Mouse (Mus musculus) embryo, embryonic 10 days (tissue): Measurements from ENCODE around the gene Flnb.

Experiments
- DNase-seq: peaks from one replicate; pipeline ENCODE4 v3.0.0-alpha.2; 2015; ENCODE audit warnings: low spot score

Gene Flnb

DNA sequence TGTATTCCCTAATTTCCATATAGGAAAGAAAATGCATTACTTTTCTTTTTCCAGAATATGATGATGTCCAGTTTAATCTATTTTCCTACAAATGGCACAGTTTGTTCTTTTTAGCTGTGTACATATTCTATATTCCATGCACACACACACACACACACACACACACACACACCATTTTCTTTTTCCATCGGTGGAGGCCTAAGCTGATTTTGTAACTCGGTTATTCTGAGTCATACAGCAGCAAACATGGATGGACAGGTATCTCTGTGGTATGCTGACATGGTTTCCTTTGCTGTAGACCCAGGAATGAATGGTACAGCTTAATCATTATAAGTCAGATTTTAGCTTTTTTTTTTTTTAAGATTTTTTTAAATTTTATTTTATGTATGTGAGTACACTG lies 44.5 kb downstream of the Flnb start:
- DNase-seq, result no peak

DNA sequence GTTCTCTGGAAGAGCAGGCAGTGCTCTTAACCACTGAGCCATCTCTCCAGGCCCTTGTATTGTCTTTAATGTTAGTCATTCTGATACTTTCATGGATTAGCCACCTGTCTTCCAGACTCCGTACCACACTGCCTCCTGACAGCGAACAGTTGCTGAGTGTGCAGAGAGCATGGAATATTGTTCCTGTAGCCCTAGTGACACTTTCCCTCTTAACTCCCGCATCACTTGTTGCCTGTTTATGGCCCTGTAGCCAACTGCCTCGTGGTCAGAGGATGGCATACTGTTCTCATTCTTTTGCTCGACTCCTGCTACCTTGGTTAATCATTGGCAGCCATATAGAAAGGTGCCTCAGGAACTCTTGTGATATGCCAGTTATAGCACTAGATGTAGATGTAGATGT lies 45.4 kb downstream of the Flnb start:
- no peak for DNase-seq

DNA sequence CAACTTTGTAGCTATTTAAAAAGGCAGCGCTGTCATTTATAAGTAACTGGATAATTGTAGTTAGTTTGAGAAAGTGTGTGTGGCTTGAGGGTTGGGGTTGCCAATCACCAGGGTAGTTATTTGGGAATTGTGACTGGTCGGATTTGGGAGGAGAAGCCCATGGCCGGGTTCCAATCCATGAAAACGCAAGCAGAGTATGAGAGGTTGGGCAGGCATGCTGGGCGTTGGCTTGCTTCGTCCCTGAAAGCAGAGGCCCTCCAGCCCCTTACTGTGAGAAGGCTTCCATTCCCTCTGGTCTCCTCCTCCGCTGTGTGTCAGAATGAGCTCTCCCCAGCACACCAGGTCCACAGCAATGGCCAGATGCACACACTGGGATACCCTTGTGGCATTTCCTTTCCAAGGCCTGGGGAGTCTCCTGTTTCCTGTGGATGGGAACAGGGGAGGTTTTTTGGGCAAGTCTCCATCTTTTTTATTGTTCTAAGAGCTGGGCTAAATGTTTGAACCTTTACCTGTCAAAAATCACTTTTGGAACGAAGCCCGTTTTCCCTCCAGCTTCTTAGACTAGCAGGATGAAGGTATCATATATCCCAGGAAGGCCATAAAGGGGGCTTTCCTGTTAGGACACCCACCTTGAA lies 46.2 kb downstream of the Flnb start:
- no peak for DNase-seq

DNA sequence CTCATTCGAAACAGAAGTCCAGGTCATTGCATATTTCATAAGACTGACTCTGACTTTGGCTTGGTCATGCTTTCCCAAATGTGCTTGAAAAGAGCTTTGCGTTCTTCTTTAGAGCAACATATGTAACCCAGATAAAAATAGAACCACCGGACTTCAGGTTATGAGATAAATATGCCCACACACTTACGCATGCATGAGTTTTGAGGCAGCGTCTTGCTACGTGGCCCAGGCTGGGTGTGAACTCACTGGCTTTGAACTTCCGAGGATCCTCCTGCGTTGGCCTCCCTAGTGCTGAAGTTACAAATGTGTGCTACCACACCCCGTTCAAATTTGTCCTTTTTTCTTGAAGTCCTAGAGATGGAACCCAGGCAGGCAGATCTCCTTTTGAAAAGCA lies 46.7 kb downstream of the Flnb start:
- no peak for DNase-seq

DNA sequence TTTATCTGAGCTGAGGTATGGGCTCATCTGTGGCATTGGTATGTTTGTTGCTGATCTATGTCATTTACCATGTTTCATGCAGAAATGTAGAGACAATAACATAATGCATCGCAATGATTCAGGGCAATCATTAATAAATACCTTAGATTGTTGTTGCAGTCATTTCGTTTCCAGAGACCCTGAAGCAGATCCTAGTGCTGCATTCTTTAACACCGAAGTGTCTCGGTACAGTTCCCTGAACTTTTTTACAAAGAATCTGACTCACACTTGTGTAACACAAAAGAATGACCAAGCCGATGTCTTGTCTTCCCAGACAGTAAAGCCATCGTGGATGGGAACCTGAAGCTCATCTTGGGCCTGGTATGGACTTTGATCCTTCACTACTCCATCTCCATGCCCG lies 49.5 kb downstream of the Flnb start:
- DNase-seq, result no peak

DNA sequence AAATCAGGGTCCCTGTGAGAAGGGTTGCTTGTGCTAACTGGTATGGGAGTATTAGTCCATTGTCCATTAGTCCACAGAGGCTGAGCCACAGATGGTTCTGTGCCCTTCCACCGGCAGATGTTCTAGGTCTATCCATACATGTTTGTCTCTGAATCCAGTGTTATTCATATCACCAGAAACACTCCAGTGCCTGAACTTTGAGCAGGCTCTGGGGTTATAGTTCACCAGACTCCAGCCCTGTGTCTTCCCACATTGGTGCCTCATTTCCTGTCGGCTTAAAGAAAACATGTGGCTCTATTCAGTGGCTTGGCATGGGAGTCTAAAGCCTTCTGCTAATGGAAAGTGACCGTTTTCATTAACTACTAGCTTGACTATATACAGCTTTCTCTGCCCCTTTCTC lies 50.1 kb downstream of the Flnb start:
- DNase-seq, result no peak

DNA sequence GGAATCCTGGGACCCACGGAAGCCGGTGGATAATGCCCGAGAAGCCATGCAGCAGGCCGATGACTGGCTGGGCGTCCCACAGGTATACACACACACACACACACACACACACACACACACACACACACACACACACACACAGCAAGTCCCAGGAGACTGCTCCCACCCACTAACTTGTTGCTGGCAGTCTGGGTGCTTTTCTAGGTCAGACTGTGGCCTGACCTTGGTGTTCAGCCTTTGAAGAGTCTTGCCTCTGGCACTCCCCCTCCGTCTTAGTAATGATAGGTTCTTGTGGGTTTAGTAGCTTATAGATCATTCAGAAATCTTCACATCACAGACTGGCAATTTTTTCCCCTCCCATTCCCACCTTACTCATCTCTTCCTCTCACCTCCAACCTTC lies 52.0 kb downstream of the Flnb start:
- no peak for DNase-seq

DNA sequence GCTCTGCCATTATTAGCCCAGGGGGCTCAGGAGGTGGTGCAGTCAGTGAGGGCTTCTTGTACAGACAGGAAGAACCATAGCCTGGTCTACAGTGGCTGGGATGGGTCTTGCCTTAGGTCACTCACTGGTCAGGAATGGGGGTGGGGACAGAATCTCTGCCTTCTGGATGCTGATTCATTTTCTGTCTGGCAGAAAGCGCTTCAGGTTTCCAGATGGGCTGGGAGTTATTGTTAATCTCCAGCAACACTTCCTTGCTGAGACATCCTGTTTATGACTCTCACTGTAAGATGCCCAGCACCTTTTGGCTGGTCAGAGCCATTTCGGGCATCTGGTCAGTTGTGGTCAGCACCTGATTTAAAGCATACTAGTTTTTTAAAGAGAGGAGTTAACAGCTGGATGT lies 55.8 kb downstream of the Flnb start:
- no peak for DNase-seq

DNA sequence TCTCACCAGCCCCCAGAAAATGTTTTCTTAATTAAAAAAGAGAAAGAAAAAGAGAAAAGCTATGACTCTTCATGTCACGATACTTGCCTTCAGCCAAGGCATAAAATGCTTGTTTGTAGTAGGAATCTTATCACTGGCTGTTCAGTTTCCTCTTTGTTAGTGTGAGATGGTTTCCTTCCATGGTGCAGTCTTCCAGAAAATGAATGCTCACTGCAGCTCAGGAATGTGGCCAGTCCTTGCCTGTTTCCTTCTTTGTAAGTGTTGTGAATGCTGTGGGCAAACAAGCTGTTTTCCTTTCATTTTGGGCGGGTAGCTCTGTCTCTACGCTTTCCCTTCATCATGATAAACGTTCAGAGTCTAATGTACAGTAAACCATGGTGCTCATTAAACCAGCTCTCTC lies 56.7 kb downstream of the Flnb start:
- no peak for DNase-seq

DNA sequence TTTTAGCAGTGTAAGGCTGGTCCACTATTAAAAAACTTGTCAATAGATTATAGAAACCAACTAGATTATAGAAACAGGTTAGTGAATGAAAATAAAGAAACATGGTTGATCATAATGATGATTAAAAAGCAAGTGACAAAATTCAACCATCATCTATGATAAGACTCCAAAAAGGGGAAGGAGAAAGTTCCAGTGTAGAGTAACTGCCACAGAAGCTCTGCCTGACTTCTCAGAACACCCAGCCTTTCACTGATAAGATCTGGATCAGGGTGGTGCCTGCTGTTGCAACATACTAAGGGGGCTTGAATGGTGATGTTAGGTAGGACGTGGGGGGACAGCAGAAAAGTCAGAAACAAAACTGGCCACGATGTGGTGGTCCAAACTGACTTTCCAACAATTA lies 60.2 kb downstream of the Flnb start:
- no peak for DNase-seq

DNA sequence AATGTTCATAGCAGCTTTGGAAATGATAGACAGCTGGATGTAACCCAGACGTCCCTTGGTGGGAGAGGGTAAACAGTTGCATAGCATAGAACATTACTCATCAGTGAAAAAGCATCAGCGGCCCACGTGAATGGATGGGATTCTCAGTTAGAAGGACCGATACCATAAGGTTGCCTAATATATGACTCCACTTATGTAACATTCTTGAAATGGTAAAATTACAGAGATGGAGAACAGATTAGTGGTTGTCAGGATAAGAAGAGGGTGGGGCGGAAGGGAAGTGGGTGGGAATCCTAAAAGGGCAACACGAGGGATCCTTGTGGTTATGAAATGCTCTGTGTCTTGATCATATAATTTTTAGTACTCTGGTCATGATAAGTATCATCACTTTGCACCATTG lies 62.6 kb downstream of the Flnb start:
- no peak for DNase-seq

DNA sequence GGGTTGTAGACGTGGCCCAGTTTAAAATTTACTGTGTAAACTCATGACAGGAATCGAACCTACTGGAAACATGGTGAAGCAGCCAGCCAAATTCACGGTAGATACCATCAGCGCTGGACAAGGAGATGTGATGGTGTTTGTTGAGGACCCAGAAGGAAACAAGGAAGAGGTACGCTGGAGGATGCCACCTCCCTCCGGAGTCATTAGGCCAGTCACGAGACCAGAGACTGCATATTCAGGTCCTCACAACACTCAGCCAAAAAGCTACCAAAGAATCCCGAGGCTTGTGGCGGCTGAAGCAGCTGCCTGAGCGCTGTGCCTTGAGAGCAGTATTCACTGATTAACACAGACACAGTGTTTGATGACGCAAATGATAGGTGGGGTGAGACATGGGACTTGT lies 63.8 kb downstream of the Flnb start:
- DNase-seq, result no peak

DNA sequence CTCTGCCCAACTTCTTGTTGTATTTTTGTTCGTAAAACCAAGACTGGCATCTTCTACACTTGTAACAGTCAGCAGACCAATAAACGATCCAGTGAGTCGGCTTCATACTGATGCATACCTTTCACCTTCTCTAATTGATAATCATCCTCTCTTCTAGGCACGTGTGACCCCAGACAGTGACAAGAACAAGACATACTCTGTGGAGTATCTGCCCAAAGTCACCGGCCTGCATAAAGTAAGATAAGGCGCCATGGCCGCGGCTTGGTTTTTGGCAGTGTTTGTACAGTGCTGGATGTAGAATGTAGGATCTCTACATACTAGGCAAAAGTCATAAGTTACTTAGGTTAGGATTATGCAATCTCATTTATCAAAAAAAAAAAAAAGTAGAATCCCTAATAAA lies 64.3 kb downstream of the Flnb start:
- DNase-seq, result no peak

DNA sequence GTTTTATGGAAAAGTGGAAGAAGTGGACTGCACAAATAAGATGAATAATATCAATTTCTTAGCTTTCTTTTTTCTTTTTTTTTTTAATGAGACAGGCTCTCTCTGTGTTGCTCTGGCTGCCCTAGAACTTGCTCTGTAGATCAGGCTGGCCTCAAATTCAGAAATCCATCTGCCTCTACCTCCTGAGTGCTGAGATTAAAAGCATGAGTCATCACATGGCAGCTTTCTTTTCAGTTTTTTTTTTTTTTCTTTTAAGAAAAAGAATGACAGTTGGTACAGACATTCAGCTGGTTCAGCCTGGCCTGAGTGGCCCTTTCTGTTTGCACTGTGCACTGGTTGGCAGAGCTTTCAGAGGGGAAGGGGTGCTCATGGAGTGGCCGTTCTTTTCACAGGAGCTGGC lies 66.4 kb downstream of the Flnb start:
- no peak for DNase-seq

DNA sequence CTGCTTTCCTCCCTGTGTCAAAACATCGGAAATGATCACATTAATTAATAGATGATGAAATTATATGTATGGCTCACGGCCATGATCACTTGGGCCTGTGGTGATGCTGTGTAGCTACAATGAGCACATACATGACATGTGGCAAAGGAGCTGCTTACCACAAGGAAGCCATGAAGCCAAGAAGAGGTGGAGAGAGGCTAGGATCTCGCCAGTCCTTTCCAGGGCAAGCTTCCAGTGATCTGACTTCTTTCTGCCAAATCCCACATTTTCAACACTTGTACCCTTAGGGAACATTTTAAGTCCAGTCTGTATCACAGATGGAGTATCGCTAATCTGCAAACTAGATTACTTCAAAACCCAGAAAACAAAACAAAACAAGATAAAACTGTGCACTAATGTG lies 67.1 kb downstream of the Flnb start:
- DNase-seq, result no peak

DNA sequence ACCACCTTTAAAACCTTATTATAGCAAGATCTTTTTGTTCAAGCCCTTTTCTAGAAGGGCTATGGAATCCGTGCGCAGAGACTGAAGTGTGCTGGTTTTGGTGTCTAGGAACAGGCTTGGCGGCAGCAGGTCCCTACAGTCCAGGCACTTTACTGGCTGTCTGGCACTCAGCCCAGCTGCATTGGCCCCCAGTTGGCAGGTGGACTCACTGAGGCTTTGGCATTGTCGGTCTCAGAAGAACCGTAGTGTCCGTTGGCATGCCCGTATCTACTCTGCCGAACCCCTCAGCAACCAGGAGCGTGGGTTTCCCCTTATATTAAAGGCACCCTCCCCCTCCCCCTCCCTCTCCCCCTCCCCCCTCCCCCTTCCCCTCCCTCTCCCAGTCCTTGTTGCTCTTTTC lies 67.8 kb downstream of the Flnb start:
- DNase-seq, result no peak

DNA sequence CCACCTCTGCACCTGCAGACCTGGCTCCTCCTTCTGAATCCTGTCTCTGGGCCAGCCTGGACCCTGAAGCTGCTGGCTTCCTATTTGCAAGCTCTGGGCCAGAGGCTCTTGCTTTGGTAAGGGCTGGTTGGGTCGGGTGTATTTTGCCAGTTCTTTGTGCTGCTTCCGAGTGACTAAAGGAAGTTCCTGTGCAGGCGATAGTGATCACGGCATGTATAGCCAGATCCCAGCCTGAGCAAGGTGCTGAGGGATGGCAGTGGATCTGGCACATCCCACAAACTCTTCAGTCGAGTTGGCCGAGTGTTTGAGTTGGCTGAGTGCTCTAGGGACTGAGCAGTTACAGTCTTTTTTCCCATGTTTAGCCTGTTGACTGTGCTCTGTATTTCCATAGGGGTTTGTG lies 68.3 kb downstream of the Flnb start:
- DNase-seq, result no peak

DNA sequence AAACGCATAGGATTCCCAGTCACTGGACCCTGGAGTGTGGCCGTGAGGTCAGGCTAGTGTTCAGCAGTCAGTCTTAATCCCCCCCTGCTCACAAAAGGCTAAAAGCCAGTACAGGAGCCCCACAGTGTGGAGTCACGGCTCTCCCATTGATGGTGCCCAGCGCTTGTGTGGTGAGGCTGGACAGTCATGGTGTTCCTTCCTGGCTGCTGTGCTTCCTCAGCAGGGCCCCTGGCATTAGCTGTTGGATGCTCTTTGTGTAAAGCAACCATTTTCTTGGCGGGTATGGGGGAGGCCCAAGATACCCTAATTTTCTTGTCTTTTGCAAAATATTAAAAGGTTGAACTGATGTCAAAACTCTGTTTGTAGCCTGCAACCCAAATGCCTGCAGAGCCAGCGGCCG lies 69.4 kb downstream of the Flnb start:
- DNase-seq, result no peak

DNA sequence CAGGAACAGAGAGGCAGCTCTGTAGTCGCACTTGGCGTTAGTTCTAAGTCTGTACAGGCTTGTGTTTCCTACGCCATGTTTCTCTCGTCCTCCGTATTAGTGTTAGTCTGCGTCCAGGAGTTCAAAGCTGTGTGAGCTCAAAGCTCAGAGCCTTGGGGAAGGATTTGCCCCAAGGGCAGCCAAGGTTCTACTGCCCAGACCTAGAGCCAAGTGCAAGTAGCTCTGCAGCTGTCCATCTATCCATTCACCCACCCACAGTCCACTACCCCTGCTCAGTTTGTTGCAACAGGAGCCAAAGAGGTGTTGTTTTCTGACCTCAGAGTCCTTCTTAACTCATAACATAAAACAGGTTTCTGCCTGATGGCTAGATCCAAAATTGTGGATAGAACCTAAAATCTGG lies 70.5 kb downstream of the Flnb start:
- DNase-seq, result no peak

DNA sequence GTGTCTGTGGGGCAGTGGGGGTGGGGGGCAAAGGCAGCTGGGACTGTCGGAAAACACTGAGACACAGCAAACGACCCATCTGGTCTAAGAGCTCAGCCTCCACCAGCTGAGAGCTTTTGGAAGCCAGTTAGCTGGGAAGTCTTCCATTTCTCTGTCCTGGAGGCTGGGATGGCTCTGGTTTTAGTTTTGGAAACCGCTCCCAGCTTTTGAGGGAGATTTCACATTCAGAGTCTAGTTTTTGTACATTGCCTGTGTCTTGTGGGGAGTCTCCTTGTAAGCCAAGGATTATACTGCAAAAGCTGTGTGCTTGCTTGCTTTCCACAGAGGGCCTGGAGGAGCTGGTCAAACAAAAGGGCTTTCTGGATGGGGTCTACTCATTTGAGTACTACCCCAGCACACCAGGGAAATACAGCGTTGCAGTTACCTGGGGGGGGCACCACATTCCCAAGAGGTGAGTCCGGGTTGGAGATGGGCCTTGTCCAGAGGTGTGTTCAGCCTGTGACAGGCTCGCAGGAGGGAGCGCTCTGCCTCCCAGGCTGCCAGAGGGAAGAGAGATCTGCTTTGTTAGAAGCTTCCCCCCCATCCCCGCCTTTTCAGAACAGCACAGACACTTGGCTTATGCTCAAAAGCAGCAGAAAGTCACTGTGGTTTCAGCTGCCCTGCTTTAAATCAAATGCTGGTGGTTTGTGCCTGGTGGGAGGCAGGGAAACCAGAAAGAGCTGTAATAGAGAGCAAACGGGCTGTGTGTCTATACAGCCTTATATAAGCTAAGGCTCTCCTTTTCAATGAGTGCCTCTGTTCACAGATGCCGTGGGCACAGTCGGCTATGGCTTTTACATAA lies 71.3 kb downstream of the Flnb start:
- DNase-seq, result no peak

DNA sequence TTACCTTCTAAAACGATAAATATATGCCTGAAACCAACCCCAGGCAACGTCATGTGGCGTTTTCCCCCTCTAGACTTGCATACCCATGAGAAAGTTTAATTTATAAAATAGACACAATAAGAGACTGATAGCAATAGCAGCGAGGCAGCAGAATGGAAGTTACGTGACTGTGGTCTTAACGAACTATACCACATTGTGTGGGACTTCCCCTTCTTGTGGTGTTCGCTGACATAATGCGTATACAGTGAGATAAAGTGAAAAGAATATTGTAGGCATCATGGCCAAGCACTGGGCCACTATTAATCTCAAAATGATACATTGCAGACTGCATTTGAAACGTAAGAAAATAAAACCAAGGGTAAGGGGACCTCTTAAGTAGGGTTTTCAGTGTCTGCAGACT lies 72.1 kb downstream of the Flnb start:
- DNase-seq, result no peak

DNA sequence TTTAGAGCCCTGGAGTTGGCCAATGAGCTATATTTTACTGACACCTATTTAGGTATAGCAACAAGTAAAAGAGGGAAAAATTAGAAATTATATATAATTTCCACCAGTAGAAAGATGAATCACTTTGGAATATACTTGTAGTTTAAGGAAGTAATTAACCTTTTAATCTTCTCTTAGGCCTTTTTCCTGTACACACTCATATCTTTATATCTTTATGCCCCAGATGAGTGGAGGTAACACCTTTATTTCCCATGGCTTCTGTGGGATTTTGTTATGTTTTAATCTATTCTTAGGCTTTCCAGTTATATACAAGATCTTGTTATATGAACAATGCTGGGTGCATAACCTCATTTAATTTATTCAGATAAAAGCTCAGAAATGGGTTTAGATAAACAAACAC lies 73.6 kb downstream of the Flnb start:
- no peak for DNase-seq

DNA sequence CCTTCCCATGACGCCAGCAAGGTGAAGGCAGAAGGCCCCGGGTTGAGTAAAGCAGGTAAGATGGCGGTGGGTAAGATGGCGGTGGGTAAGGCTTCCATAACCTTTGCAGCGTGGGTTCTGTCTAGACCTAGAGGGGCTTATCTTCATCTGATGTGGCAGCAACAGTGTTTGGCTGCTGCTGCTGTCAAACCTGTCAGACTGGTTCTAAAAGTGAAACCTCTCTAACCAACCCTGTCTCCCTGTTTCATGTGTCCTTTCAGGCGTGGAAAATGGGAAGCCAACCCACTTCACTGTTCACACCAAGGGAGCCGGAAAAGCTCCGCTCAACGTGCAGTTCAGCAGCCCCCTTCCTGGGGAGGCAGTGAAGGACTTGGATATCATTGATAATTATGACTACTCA lies 78.4 kb downstream of the Flnb start:
- DNase-seq, result no peak

DNA sequence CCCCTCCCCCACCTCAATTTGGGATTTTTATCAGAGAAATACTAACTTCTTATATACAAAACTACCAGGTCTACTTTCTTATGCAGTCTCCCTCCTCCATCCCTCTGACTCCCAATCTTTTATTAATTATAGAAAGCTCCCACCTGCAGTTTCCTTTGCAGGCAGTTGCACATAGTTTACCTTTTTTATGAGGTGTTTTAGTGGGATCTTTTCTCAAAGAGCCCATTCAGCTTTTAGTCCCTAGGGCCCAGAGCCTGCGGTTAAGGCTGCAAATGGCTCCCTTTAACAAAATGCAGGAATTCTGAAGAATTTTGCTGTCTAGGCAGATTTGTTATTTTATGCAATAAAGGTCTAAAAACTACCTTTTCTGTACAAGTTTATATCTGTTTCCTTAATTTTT lies 78.9 kb downstream of the Flnb start:
- DNase-seq, result no peak
